Mouse (Mus musculus): ENCODE measurements at regions not wholly inside any gene's neighbourhood (a gene's known extent, or its start where the extent isn't known, plus 50 kb on each side); places are given as distances from the start of the nearest gene placed in this dataset.

GRCm38 (mm10) chr15:68394157-68394556 is 1893.4 kb upstream of the Lrrc6 start:
- 86% methylated on average over 4 of the region's 4 CpGs for WGBS
- no peak for ATAC-seq (ENCODE audit: low FRiP score)

GRCm38 (mm10) chr15:68391737-68392136 is 1891.0 kb upstream of the Lrrc6 start:
- Histone ChIP-seq H3K36me3 (no peaks in the 10 kb centered on the region), H3K9ac (replicated peaks) (no peak overlapping the region), H3K4me3 (replicated peaks) (no peak overlapping the region), H3K4me1 (no peaks in the 10 kb centered on the region), H3K27me3 (replicated peaks) (no peaks in the 10 kb centered on the region), H3K4me2 (no peak overlapping the region), H3K27ac (replicated peaks) (no peak overlapping the region), H3K9me3 (replicated peaks) (no peaks in the 10 kb centered on the region)
- no peak for ATAC-seq (ENCODE audit: low FRiP score)
- WGBS, result 63% methylated on average over 1 of the region's 1 CpGs

More at GRCm38 (mm10) chr15:68394157-68394556, 1893.4 kb upstream of the Lrrc6 start:
- H3K36me3 ChIP-seq, result no peaks in the 10 kb centered on the region
- H3K4me2 ChIP-seq, result no peak overlapping the region
- no peak overlapping the region for H3K9ac ChIP-seq (replicated peaks)
- H3K4me3 ChIP-seq (replicated peaks), result no peak overlapping the region
- H3K9me3 ChIP-seq (replicated peaks), result no peaks in the 10 kb centered on the region
- H3K4me1 ChIP-seq, result no peaks in the 10 kb centered on the region
- no peaks in the 10 kb centered on the region for H3K27me3 ChIP-seq (replicated peaks)
- no peak overlapping the region for H3K27ac ChIP-seq (replicated peaks)

GRCm38 (mm10) chr15:68389855-68390254 is 1889.1 kb upstream of the Lrrc6 start:
- no peak overlapping the region for H3K4me2 ChIP-seq
- H3K9ac ChIP-seq (replicated peaks), result no peak overlapping the region
- H3K9me3 ChIP-seq (replicated peaks), result no peaks in the 10 kb centered on the region
- no peaks in the 10 kb centered on the region for H3K36me3 ChIP-seq
- H3K27ac ChIP-seq (replicated peaks), result no peak overlapping the region
- ATAC-seq (ENCODE audit: low FRiP score), result no peak
- H3K4me3 ChIP-seq (replicated peaks), result no peak overlapping the region
- no peaks in the 10 kb centered on the region for H3K4me1 ChIP-seq
- WGBS, result 89% methylated on average over 5 of the region's 5 CpGs
- no peaks in the 10 kb centered on the region for H3K27me3 ChIP-seq (replicated peaks)

GRCm38 (mm10) chr15:68387349-68388065 is 1886.8 kb upstream of the Lrrc6 start:
- Histone ChIP-seq H3K4me3 (replicated peaks) (no peak overlapping the region), H3K9ac (replicated peaks) (no peak overlapping the region), H3K4me2 (no peak overlapping the region), H3K36me3 (no peaks in the 10 kb centered on the region), H3K4me1 (no peaks in the 10 kb centered on the region), H3K27me3 (replicated peaks) (no peaks in the 10 kb centered on the region), H3K27ac (replicated peaks) (no peak overlapping the region), H3K9me3 (replicated peaks) (no peaks in the 10 kb centered on the region)
- ATAC-seq (ENCODE audit: low FRiP score), result no peak
- WGBS, result 79% methylated on average over 4 of the region's 4 CpGs

- ATAC-seq (ENCODE audit: low FRiP score), result no peak
- Histone ChIP-seq H3K27me3 (replicated peaks) (no peaks in the 10 kb centered on the region), H3K9me3 (replicated peaks) (no peaks in the 10 kb centered on the region), H3K4me2 (no peak overlapping the region), H3K36me3 (no peaks in the 10 kb centered on the region), H3K27ac (replicated peaks) (no peak overlapping the region), H3K9ac (replicated peaks) (no peak overlapping the region), H3K4me1 (no peaks in the 10 kb centered on the region), H3K4me3 (replicated peaks) (no peak overlapping the region)
- 62% methylated on average over 10 of the region's 10 CpGs for WGBS
These were observed 1884.0 kb upstream of the Lrrc6 start for GRCm38 (mm10) chr15:68384571-68385335.

GRCm38 (mm10) chr15:68375166-68375565 is 1874.5 kb upstream of the Lrrc6 start:
- Histone ChIP-seq H3K27me3 (replicated peaks) (no peaks in the 10 kb centered on the region), H3K36me3 (no peaks in the 10 kb centered on the region), H3K4me2 (no peak overlapping the region), H3K9ac (replicated peaks) (no peak overlapping the region), H3K4me3 (replicated peaks) (no peak overlapping the region), H3K27ac (replicated peaks) (no peak overlapping the region), H3K9me3 (replicated peaks) (no peaks in the 10 kb centered on the region), H3K4me1 (0 out of 2 replicates have a peak, but pooled peaks cover 8% of the 10 kb centered on the region)
- WGBS, result 69% methylated on average over 1 of the region's 1 CpGs
- ATAC-seq (ENCODE audit: low FRiP score), result no peak

GRCm38 (mm10) chr15:68366816-68367215 is 1866.1 kb upstream of the Lrrc6 start:
- H3K9me3 ChIP-seq (replicated peaks), result no peaks in the 10 kb centered on the region
- ATAC-seq (ENCODE audit: low FRiP score), result no peak
- 80% methylated on average over 3 of the region's 3 CpGs for WGBS
- H3K27ac ChIP-seq (replicated peaks), result no peak overlapping the region
- H3K27me3 ChIP-seq (replicated peaks), result no peaks in the 10 kb centered on the region
- no peak overlapping the region for H3K4me2 ChIP-seq
- peaks cover 7% of the 10 kb centered on the region for H3K4me1 ChIP-seq
- H3K9ac ChIP-seq (replicated peaks), result no peak overlapping the region
- no peaks in the 10 kb centered on the region for H3K36me3 ChIP-seq
- no peak overlapping the region for H3K4me3 ChIP-seq (replicated peaks)

- Histone ChIP-seq H3K27me3 (replicated peaks) (no peaks in the 10 kb centered on the region), H3K9me3 (replicated peaks) (no peaks in the 10 kb centered on the region), H3K9ac (replicated peaks) (peak overlapping the region; percentile 82), H3K4me3 (replicated peaks) (peak overlapping the region; percentile 91), H3K27ac (replicated peaks) (peak overlapping the region; percentile 98), H3K36me3 (no peaks in the 10 kb centered on the region), H3K4me1 (peaks cover 24% of the 10 kb centered on the region), H3K4me2 (peak overlapping the region; percentile 79)
- under 1% methylated on average over 51 of the region's 72 CpGs for WGBS
- ATAC-seq (ENCODE audit: low FRiP score), result peak; percentile 96
These were observed 1862.5 kb upstream of the Lrrc6 start for GRCm38 (mm10) chr15:68363058-68363735.

- peak overlapping the region; percentile 79 for H3K4me2 ChIP-seq
- peak; percentile 7; the same call in 1 of the 2 replicates for ATAC-seq (ENCODE audit: low FRiP score)
- WGBS, result under 1% methylated on average over 71 of the region's 121 CpGs
These were observed 1861.7 kb upstream of the Lrrc6 start for GRCm38 (mm10) chr15:68362081-68363057.

GRCm38 (mm10) chr15:68360956-68361908 is 1860.5 kb upstream of the Lrrc6 start:
- Histone ChIP-seq H3K27me3 (replicated peaks) (no peaks in the 10 kb centered on the region), H3K4me3 (replicated peaks) (peak overlapping the region; percentile 91), H3K27ac (replicated peaks) (no peak overlapping the region), H3K4me2 (peak overlapping the region; percentile 79), H3K36me3 (no peaks in the 10 kb centered on the region), H3K4me1 (peaks cover 24% of the 10 kb centered on the region), H3K9ac (replicated peaks) (peak overlapping the region; percentile 82), H3K9me3 (replicated peaks) (no peaks in the 10 kb centered on the region)
- ATAC-seq (ENCODE audit: low FRiP score), result no peak
- WGBS, result 40% methylated on average over 6 of the region's 6 CpGs

More at GRCm38 (mm10) chr15:68362081-68363057, 1861.7 kb upstream of the Lrrc6 start:
- Histone ChIP-seq H3K9ac (replicated peaks) (peak overlapping the region; percentile 82), H3K36me3 (no peaks in the 10 kb centered on the region), H3K9me3 (replicated peaks) (no peaks in the 10 kb centered on the region), H3K4me1 (peaks cover 24% of the 10 kb centered on the region), H3K4me3 (replicated peaks) (peak overlapping the region; percentile 91), H3K27me3 (replicated peaks) (no peaks in the 10 kb centered on the region), H3K27ac (replicated peaks) (peak overlapping the region; percentile 98)

Data from neural tube, embryonic 15.5 days (tissue).